Mouse (Mus musculus) brain, embryonic 14.5 days (tissue): ENCODE measurements around the gene Ankrd44.

Source experiments
- CTCF ChIP-seq: fragments of 200-500 bp; IDR thresholded peaks from 2 replicates; pipeline ENCODE4 v1.5.1; 2012; ENCODE audit warnings: inconsistent platforms, mild to moderate bottlenecking, moderate library complexity, borderline replicate concordance; ENCODE audit not compliant: insufficient read depth, insufficient read length; ENCODE audit errors: extremely low read depth
- POLR2A ChIP-seq: fragments of 200-500 bp; IDR thresholded peaks from 2 replicates; pipeline ENCODE4 v1.6.1; 2012; ENCODE audit warnings: mild to moderate bottlenecking, inconsistent platforms, borderline replicate concordance; ENCODE audit not compliant: poor library complexity, insufficient read depth, insufficient read length, severe bottlenecking; ENCODE audit errors: extremely low read depth

DNA sequence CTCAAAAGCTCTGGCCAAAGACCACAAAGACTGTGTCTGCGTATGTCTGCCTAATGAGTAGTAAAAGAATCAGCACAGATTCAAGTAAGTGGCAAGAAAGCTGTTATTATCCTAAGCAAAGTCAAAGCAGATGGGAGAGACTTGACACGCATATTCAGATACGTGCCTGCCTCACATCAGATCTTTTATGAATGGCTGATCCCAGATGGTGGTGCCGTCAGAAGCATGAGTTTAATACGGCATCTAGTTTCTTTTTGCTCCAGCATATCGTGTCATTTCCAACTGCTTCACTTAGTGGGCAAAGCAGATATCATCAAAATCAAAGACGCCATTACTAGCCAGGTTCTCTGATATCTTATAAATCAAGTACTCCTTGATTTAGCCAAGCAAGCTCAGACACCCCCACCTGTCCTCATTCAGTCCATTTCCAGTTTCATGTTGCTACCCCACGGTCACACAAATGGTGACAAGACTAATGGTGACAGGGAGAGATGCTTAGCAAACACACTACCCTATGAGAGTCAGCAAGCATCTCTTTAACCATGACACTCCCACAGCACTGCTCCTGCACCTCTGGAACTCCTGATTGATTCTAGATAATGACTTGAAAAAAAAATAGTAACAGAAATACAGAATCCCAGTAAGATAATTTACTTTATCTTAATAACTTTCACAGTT lies 218.2 kb downstream of the Ankrd44 start:
- no peak for TF ChIP-seq POLR2A
- no peak for TF ChIP-seq CTCF
